Mouse (Mus musculus) gastrocnemius, postnatal 10 days (tissue): ENCODE measurements around the gene Mip. TPM values are rescaled to one million over a fixed set of nuclear protein-coding genes. Genes with fewer than 3 reads are reported as not detected.
"Not testable (repeated sequence)": the region's sequence is repeated elsewhere in the genome, so short reads cannot be mapped to it uniquely, and the experiment has no call there.

Experiments
- DNase-seq: peaks from one replicate; pipeline ENCODE4 v3.0.0; 2021; ENCODE audit warnings: mixed read lengths
- total RNA-seq, 2 experiments: library from RNA; stranded (reverse); gene quantifications; 2 replicates each; pipeline ENCODE4 v1.2.3; 2021

The Mip gene
- total RNA-seq, 2 experiments from 2014 or later = not detected

DNA sequence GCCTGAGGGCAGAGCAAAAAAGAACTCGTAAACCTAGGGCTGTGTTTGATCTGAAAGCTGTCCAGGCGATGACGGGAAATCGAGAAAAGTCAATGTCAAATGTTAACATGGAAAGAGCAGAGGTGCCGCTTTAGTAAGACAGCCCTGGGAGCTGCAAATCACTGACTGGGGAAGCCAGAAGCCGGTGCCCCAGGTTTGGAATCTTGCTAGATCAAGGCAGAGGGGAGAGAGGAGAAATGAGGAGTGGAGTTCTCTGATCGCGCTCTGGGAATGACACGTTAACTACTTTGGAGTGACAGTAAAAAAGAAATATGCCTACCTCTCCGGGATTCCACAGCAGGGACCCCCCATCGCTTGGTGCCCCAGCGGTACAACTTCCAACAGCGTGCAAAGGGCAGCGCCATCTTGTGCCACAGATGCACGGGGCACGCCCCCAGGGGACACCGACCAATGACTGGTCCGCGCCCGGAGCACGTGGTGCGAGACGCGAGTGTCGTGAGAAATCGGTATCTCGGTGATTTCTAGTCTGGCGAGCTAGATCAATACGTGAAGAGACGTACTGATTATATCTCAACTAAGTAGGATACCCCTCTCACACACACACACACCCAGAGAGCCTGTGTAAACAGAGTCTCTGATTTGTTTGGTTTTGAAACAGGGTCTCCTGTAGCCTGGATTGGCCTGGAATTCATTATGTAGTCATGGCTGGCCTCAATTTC, 14.1 kb upstream of the Mip start, which contains the start of gene Spryd4:
TSS of gene Spryd4 (minus strand) at position 418 of the 719 bp plus-strand sequence.
- DNase-seq = peak; percentile 94

DNA sequence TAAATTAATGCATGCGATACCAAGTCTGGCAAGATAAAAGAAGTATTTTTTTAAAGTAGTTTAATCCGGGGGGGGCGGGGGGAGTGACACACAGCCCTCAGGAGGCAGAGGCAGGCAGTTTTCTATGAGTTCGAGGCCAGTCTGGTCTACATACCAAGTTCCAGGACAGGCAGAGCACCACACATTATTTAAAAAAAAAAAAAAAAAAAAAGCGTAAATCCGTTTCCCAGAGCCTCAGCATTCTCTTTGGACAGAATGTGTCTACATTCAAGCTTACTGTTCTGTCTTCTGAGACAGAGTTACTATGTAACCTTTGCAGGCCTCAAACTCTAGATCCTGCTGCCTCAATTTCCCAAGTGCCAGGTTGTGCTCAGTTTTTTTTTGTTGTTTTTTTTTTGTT, 13.5 kb upstream of the Mip start:
- DNase-seq = no peak

DNA sequence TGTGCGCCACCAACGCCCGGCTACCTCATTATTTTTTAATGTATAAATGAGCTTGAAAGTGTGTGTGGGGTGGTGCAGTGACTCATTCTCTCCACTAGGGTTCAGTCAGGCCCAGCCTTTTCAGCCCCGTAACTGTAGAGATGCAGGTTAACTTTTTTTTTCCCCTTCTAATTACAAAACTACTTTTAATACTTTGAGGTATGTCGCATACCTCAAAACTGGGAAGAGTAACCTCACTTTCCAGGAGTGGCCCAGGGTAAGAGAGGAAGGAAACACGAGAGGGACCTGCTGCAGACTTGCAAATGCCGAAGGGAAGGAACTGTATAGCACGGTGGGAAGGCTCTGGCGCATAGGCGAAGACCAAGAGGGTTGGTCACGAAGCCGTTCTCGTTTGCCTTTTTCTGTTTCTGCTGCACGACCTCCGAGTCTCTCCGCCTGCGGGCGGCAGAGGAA, 12.7 kb upstream of the Mip start:
- peak; percentile 42 for DNase-seq

DNA sequence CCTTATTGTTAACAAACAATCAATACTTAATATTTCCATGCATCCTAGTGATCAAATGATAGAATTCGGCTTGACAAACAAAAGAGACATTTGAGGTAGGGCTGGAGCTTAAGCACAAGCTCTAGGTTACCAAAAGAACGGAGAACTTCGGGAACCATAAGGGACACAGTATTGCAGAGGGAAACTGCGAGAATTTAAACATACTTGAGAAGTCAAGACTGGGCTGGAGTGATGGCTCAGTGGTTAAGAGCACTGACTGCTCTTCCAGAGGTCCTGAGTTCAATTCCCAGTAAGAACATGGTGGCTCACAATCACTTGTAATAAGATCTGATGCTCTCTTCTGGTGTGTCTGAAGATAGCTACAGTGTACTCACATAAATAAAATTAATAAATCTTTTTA, 11.5 kb upstream of the Mip start:
- not testable (repeated sequence) for DNase-seq

DNA sequence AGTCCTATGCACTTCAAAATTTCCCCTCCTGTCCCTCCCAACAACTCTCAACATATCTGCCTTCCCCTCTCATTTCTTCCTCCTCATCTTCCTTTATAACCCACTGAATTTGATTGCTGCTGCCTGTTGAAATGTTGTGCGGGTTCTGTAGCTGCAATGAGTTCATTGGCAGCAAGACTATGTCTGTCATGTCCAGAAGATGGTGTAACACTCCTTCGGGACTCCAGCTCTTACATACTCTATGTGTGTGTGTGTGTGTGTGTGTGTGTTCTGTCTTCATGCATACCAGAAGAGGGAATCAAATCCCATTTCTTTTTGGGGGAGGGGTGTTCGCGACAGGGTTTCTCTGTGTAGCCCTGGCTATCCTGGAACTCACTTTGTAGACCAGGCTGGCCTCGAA, 10.7 kb upstream of the Mip start:
- DNase-seq = no peak

DNA sequence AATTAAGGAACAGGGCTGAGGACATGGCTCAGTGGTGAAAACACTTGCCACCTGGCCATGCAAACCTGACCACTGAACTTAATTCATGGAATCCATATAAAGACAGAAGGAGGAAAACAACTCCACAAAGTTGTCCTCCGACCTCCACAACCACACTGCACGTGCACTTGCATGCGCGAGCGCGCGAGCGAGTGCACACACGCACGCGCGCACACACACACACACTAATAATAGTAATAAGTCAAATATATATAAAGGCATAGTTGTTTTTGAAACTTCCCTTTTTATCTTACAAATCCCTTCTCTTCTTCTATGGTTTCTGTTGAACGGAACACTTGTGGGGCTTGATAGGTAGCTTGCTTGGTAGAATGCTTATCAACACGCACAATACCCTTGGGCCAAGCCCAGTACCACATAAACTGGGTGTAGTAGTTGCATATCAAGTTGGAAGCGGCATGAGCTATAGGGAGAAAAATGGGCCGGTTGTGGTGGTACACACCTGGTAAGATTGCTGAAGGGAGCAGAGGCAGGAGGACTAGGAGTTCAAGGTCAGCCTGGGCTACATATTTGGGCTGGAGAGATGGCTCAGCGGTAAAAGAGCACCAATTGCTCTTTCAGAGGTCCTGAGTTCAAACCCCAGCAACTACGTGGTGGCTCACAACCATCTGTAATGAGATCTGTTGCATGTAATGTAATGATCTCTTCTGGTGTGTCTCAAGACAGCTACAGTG, 7.1 kb upstream of the Mip start:
- no peak for DNase-seq

DNA sequence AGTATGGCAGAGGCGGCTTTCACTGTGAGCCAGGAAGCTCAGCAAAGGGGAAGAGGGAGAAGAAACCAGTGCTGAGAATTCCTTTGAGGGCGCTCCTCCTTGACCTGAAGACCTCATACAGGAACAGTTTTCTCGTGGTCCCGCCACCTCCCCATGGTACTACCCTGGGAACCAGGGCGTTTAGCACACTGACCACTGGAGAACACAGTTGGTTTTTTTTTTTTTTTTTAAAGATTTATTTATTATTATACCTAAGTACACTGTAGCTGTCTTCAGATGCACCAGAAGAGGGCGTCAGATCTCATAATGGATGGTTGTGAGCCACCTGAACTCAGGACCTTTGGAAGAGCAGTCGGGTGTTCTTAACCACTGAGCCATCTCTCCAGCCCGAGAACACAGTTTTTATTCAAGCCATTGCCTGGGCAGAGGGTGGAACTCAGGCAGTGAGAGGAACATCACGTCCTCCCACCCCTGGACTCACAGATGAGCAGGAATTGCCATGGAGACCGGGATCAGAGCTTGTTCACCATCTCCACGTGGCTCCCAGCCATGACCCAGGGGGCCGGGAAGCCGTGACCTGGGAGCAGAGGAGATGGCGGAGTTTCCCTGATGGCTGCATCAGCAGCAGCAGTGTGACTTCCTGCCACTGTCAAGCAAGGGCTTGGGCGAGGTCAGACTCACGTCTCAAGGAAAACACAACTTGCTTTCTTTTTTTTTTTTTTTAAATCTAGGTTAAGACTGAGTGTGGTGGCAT, 3.9 kb upstream of the Mip start:
- DNase-seq = no peak

DNA sequence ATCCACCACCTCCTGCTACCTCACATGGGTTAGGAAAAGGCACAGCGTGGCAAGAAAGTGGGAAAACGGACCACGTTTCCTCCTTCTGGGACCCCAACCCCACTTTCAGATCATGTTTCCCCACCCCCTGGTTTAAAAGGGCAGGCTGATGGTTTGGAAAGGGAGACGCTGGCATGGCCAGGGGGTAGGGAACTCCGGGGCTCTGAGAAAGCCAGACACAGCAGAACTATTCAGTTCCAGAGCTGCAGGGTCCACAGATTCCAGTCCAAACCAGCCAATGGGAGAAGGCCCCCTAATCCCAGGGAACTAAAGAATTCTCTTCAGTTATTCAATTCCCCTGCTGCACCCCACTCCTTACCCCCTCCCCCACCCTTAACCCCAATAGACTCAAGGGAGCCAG, 574 bp upstream of the Mip start:
- DNase-seq = no peak

DNA sequence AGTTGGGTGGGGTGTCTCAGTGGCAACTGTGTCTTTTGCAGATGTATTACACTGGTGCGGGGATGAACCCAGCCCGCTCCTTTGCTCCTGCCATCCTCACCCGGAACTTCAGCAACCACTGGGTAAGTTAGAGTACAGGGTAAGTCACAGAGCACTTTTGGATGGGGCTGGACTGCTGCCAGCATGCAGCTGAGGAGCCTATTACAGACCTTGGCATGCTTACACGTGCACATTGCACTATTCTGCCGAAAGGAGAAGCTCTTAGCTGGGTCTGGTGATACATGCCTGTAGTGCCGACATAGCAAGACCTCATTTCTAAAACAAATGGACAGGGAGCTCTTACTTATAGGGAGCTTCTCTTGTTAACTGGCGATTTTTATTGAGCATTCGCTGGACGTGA, 2.0 kb downstream of the Mip start:
- no peak for DNase-seq

DNA sequence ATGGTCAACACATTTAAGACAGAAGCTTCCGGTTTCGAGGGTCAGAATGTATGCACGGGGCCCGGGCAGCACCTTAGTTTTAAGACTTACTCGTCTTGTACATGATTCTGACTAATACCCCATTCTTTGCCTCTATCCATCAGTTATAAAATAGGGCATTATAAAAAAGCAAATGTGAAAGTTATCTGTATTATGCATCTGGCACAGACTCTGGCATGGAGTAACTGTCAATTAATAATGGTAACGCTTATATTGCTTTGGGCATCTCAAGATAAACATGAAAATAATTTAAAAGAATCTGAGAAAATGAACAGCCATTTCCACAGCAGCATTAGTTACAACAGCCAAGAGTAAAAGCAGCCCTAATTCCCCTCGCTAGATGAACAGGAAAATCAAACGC, 2.4 kb downstream of the Mip start:
- DNase-seq = no peak

DNA sequence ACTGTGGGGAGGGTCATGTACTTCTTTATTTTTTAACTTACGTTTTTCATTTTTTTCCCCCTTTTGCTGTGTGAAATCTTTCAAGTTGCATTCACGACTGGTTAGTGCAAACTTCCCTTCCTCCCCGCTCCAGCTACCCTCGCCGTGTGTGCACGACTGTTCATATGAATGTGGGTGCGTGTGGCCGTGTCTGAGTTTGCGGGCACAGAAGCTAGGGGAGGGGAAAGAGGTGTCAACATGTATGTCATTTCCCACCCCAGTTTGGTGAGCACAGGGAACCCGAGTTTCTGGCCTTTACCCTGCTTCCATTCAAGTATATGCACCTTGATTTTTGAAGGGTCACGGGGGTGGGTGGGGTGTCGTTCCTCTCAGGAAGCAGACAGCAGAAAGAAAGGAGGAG, 4.9 kb downstream of the Mip start:
- DNase-seq = no peak

DNA sequence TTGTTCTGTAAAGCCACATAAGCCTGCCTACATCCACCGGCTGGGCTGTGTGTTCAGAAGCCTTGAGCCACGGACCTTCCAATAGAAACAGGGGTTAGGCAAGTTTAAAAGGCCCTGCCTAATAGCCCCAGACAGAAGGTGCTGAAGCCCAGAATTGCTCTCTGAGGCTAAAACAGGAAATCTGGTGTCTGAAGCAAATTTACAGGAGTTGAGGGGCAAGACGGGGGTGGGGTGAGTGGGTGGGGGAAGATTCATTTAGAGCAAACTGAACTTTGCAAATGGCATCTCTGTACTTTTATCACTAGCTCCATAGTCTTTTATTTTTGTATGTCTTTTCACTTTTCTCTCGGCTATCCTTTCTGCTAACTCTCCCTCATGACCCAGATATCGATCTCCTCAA, 5.5 kb downstream of the Mip start:
- DNase-seq = no peak

DNA sequence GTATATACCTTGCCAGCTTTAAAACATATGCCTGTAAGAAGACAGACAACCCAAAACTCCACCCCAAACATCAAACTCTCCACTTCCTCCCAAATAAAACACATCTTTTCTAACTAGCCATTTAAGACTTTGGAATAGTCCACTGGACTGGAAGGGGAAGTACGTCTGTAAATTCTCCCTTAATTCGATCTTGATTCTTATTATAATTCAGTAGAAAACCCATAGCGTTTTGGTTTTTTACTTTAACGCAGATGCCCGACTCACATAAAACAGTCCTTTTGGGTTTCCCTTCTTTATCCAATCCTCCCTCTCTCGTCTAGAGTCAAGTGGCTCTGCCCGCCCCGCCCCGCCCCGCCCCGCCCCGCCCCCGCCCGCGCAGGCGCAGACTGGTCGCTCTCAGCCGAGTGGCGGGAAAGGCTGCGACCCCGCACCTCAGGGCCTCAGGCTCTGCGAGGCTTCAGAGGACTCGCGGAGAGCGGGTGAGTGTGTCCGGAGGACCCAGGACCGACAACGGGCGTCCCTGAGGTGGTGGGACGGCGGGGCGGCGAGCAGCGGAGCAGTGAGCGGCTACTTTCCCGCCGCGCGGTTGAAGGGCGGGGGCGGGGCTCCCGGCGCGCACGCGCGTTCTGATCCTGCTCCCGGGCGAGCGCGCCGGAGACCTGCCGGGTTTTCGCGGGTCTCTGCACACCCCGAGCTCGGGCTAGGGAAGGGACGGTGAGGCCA, 6.2 kb downstream of the Mip start, which contains the start of gene Timeless:
TSS of gene Timeless (plus strand) at position 369 of the 723 bp plus-strand sequence.
- peak; percentile 91 for DNase-seq

DNA sequence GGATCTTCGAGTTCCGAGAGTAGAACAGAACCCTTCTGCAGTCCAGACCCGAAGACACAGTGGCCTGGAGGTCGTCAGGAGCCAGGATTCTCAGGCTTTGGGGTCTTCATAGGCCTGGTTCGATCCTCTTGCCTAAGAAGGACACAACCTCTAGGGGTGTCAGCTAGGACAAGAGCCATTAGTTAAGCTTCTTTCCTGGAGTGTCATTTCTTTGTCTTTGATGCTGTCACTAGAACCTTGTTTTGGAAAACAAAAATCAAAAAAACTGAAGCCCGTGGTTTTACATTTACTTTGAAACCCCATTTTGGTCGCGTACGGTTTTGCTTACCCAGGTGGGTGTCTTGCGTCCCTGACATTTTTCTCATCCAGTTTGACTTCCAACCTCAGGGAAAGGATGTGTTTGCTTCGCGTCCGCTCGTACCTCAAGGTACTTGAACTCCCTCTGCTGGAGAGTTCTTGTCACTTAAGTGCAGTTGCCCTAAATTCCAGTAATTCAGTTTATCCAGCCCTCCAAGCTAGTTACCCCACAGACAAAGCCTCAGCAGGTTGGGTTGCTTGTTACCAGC, 6.9 kb downstream of the Mip start:
- DNase-seq = peak; percentile 28

DNA sequence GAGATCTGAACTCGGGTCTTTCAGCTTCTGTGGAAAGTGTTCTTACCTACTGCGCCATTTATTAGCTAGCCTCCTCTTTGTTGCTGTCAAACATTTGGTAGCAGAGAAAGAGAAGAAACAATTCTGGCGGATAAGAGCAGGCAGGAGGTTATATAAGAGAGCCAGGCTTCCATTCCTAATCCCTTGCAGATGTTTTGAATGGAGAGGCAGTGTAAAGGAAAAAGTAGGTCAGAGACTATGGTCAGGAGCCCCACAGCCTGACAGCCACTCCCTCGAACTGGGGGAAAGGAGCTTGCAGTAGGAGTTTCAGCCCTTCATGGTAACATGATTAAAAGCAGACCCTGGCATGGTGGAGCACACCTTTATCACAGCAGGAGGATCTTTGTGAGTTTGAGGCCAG, 10.7 kb downstream of the Mip start:
- no peak for DNase-seq

DNA sequence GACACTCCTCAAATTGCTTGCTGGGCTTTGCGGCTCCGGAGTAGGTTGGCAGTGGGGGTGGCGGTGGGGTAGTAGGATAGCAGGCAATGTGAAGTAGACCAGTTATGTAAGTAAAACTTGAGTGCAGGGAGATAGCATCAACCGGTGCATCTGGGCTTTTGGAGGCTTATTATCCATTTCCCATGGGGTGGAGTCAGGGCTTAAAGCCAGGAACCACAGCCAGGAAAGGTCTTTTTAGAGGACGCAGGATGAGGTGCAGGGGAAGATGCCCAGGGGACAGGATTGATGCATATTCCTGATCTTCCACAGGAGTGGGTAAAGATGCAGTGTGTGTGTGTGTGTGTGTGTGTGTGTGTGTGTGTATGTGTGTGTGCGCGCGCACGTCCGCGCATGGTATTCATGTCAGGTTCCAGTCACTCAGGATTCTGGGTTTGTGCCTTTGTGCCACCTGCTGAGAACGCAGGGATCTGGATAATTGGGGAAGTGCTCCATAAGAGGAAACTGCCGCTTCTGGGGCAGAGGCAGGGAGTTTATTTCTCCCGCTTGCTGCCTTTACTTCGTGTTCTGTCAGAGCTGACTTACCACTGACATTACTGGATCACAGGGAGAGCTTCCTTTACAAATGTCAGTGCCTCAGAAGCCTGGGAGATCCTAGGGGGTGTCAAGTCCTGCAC, 12.3 kb downstream of the Mip start:
- peak; percentile 43 for DNase-seq

DNA sequence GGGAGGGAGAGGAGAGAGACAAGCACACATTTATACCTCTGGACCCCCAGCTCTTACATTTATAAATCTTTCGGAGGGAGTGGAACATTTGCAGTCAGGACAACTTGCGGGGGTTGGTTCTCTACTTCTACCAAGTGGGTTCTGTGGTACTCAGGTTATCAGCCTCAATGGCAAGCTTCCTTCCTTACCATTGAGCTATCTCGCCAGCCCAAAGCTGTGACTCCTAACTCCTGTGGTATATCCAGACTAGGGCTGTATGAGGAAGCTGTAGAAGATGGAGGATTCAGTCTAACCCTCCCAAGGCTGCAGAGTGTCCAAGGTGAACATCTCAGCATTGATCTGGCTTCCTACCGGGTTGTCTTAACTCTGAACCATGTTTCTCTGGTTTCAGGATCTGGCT, 13.5 kb downstream of the Mip start:
- no peak for DNase-seq

DNA sequence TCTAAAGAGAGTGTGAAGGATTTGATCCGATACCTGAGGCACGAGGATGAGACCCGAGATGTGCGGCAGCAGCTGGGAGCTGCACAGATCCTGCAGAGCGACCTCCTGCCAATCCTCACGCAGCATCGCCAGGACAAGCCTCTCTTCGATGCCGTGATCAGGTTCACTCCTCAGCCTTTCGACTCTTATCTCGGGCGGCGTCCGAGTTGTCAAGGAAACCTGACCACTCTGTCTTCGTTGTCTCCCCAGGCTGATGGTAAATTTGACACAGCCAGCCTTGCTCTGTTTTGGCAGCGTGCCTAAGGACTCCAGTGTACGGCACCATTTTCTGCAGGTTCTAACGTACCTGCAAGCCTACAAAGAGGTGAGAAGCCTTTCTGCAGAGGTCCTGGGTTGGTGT, 14.5 kb downstream of the Mip start:
- DNase-seq = no peak

DNA sequence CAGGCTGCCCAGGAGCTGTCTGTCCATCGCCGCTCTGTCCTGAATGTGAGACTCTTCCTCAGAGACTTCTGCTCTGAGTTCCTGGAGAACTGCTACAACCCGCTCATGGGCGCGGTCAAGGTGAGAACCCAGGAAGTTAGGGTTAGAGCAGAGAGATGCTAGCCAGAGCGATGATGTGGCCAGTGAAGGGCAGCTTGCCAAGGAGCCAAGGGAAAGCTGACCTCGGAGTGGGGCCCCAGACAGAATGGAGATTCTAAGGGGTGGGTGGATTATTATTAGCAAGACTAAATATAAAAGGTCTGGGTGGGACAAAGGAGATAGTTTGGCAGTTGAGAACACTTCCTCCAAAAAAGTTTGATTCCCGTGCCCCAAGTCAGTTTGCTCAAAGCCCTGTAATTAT, 17.6 kb downstream of the Mip start:
- DNase-seq = no peak

DNA sequence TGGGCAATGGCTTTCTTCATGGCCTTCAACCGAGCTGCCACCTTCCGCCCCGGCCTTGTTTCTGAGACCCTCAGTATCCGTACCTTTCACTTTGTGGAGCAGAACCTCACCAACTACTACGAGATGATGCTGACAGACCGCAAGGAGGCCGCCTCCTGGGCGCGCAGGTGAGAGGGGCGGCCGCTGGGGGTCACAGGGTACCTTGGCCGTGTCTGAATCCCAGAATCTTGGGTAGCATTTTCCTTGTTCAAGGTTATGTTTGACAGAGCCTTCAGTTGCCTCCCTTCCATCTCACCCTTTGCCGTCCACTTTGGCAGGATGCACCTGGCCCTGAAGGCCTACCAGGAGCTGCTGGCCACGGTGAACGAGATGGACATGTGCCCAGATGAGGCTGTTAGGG, 18.5 kb downstream of the Mip start:
- no peak for DNase-seq

DNA sequence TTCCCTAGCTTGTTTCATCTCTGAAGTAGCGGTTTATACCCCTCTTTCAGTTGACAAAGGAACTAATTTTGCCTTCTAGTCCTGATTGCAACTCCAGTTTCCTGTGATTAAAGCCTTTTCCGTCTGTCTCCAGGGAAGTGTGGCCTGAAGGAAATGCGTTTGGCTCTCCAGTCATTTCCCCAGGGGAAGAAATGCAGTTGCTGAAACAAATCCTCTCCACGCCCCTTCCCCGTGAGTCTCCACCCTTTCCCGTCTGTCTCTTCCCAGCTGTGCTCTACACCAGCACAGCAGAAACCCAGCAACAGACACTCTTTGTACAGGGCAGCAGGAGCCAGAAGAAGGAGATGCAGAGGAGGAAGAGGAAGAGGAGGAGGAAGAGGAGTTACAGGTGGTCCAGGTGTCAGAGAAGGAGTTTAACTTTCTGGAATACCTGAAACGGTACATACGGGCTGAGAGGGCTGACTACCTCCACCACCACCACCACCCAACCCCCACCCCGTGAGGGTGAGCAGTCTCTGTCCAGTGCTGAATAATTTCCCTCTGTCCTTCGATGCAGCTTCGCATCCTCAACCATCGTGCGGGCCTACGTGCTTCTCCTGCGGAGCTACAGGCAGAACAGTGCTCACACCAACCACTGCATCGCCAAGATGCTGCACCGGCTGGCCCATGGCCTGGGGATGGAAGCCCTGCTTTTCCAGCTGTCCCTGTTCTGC, 21.5 kb downstream of the Mip start:
- DNase-seq = no peak
